Mouse (Mus musculus) neural tube, embryonic 12.5 days (tissue): Measurements from ENCODE around the gene Nkd1. TPM values are rescaled to one million over a fixed set of nuclear protein-coding genes. Genes with fewer than 3 reads are reported as not detected.

Source experiments
- ATAC-seq: fragments of 200-750 bp; cut with Nextera tagmentation; 2 replicates; pipeline ENCODE4 v1.8.0; 2017; ENCODE audit warnings: low read depth, mild to moderate bottlenecking, moderate TSS enrichment, moderate library complexity; ENCODE audit not compliant: low FRiP score
- H3K27ac ChIP-seq: fragments of 300-500 bp; sonication (generic); 2 replicates; pipeline ENCODE4 v1.5.1; 2016
- H3K27me3 ChIP-seq: fragments of 300-500 bp; sonication (generic); replicated peaks from 2 replicates; pipeline ENCODE4 v1.6.1; 2016; ENCODE audit warnings: mild to moderate bottlenecking
- H3K36me3 ChIP-seq: fragments of 300-500 bp; sonication (generic); 2 replicates; pipeline ENCODE4 v1.6.1; 2016; ENCODE audit warnings: mild to moderate bottlenecking
- H3K4me1 ChIP-seq: fragments of 300-500 bp; sonication (generic); 2 replicates; pipeline ENCODE4 v1.6.1; 2016
- H3K4me2 ChIP-seq: fragments of 300-500 bp; sonication (generic); replicated peaks from 2 replicates; pipeline ENCODE4 v1.6.1; 2016; ENCODE audit warnings: mild to moderate bottlenecking
- H3K4me3 ChIP-seq: fragments of 300-500 bp; sonication (generic); 2 replicates; pipeline ENCODE4 v1.5.1; 2016
- H3K9ac ChIP-seq: fragments of 300-500 bp; sonication (generic); 2 replicates; pipeline ENCODE4 v1.6.1; 2016; ENCODE audit warnings: mild to moderate bottlenecking
- H3K9me3 ChIP-seq: fragments of 300-500 bp; sonication (generic); 2 replicates; pipeline ENCODE4 v1.6.1; 2016; ENCODE audit warnings: mild to moderate bottlenecking
- WGBS: fragments of 180-500 bp; shearing (Covaris S2); methylation state at CpG from one replicate; pipeline ENCODE4 v1.1.7; 2016; 5-methylcytosine and 5-hydroxymethylcytosine counted together
- polyA plus RNA-seq: library from polyadenylated mRNA; unstranded; fragments of >200 nt; fragmentation: Nextera tagmentation; extraction: Ambion mirVana; gene quantifications from 2 replicates; pipeline ENCODE4 v1.2.1, GENCODE M21; 2016

Gene Nkd1
- polyA plus RNA-seq, 1 experiment from 2014 or later: 84.5 TPM

- Histone ChIP-seq H3K4me3 (peak overlapping the region; percentile 30), H3K4me2 (peak overlapping the region; percentile 64), H3K4me1 (peaks cover 23% of the 10 kb centered on the region), H3K36me3 (no peaks in the 10 kb centered on the region), H3K27me3 (no peaks in the 10 kb centered on the region), H3K9ac (peak overlapping the region; percentile 30; the same call in 1 of the 2 replicates), H3K27ac (no peak overlapping the region), H3K9me3 (0 out of 2 replicates have a peak, but pooled peaks cover 5% of the 10 kb centered on the region)
- ATAC-seq: peak; percentile 91
- 6% methylated on average over 20 of the region's 20 CpGs for WGBS
Measured at GRCm38 (mm10) chr8:88604065-88605038, 83.2 kb downstream of the Nkd1 start.

GRCm38 (mm10) chr8:88605361-88606040 is 84.3 kb downstream of the Nkd1 start:
- Histone ChIP-seq H3K4me2 (no peak overlapping the region), H3K9me3 (0 out of 2 replicates have a peak, but pooled peaks cover 5% of the 10 kb centered on the region), H3K36me3 (no peaks in the 10 kb centered on the region), H3K9ac (no peak overlapping the region), H3K4me1 (peaks cover 23% of the 10 kb centered on the region), H3K27ac (no peak overlapping the region), H3K4me3 (no peak overlapping the region), H3K27me3 (no peaks in the 10 kb centered on the region)
- 51% methylated on average over 13 of the region's 13 CpGs for WGBS
- ATAC-seq: no peak

GRCm38 (mm10) chr8:88609036-88609435 is 87.9 kb downstream of the Nkd1 start:
- H3K4me1 ChIP-seq: peaks cover 13% of the 10 kb centered on the region
- no peak overlapping the region for H3K4me3 ChIP-seq
- H3K4me2 ChIP-seq: no peak overlapping the region
- H3K27ac ChIP-seq: no peak overlapping the region
- no peak overlapping the region for H3K9ac ChIP-seq
- H3K27me3 ChIP-seq: no peaks in the 10 kb centered on the region
- H3K36me3 ChIP-seq: no peaks in the 10 kb centered on the region
- WGBS: 83% methylated on average over 8 of the region's 8 CpGs
- no peaks in the 10 kb centered on the region for H3K9me3 ChIP-seq
- no peak for ATAC-seq

GRCm38 (mm10) chr8:88610271-88610670 is 89.1 kb downstream of the Nkd1 start:
- ATAC-seq: no peak
- H3K36me3 ChIP-seq: no peaks in the 10 kb centered on the region
- no peak overlapping the region for H3K4me2 ChIP-seq
- H3K4me1 ChIP-seq: peaks cover 4% of the 10 kb centered on the region; the same call in 1 of the 2 replicates
- 77% methylated on average over 6 of the region's 6 CpGs for WGBS
- H3K9ac ChIP-seq: no peak overlapping the region
- no peak overlapping the region for H3K4me3 ChIP-seq
- H3K27me3 ChIP-seq: no peaks in the 10 kb centered on the region
- H3K9me3 ChIP-seq: no peaks in the 10 kb centered on the region
- no peak overlapping the region for H3K27ac ChIP-seq

- WGBS: 81% methylated on average over 5 of the region's 5 CpGs
- no peak overlapping the region for H3K27ac ChIP-seq
- H3K4me3 ChIP-seq: no peak overlapping the region
- no peak for ATAC-seq
- no peak overlapping the region for H3K9ac ChIP-seq
- no peaks in the 10 kb centered on the region for H3K27me3 ChIP-seq
- H3K4me1 ChIP-seq: no peaks in the 10 kb centered on the region
- H3K4me2 ChIP-seq: no peak overlapping the region
- no peaks in the 10 kb centered on the region for H3K36me3 ChIP-seq
- H3K9me3 ChIP-seq: no peaks in the 10 kb centered on the region
Measured at GRCm38 (mm10) chr8:88614981-88615380, 93.8 kb downstream of the Nkd1 start.

GRCm38 (mm10) chr8:88618612-88619011 is 97.5 kb downstream of the Nkd1 start:
- WGBS: 75% methylated on average over 5 of the region's 5 CpGs
- no peaks in the 10 kb centered on the region for H3K36me3 ChIP-seq

GRCm38 (mm10) chr8:88619513-88619912 is 98.4 kb downstream of the Nkd1 start:
- Histone ChIP-seq H3K27me3 (no peaks in the 10 kb centered on the region; the same call in 1 of the 2 replicates), H3K9me3 (no peaks in the 10 kb centered on the region), H3K36me3 (no peaks in the 10 kb centered on the region), H3K4me1 (no peaks in the 10 kb centered on the region), H3K4me2 (no peak overlapping the region), H3K4me3 (no peak overlapping the region), H3K9ac (no peak overlapping the region), H3K27ac (no peak overlapping the region)
- WGBS: 70% methylated on average over 3 of the region's 3 CpGs
- no peak for ATAC-seq

More at GRCm38 (mm10) chr8:88618612-88619011, 97.5 kb downstream of the Nkd1 start:
- no peaks in the 10 kb centered on the region for H3K4me1 ChIP-seq
- no peak overlapping the region for H3K4me3 ChIP-seq
- H3K4me2 ChIP-seq: no peak overlapping the region
- no peaks in the 10 kb centered on the region for H3K9me3 ChIP-seq
- H3K9ac ChIP-seq: no peak overlapping the region
- ATAC-seq: no peak
- no peak overlapping the region for H3K27ac ChIP-seq
- H3K27me3 ChIP-seq: no peaks in the 10 kb centered on the region; the same call in 1 of the 2 replicates

- no peak overlapping the region for H3K27ac ChIP-seq
- 62% methylated on average over 5 of the region's 5 CpGs for WGBS
- H3K36me3 ChIP-seq: no peaks in the 10 kb centered on the region
- H3K9ac ChIP-seq: no peak overlapping the region
- ATAC-seq: no peak
- H3K27me3 ChIP-seq: peaks cover 5% of the 10 kb centered on the region
- H3K4me3 ChIP-seq: no peak overlapping the region
- H3K4me2 ChIP-seq: no peak overlapping the region
- no peaks in the 10 kb centered on the region for H3K9me3 ChIP-seq
- no peaks in the 10 kb centered on the region for H3K4me1 ChIP-seq
Measured at GRCm38 (mm10) chr8:88620931-88621330, 99.8 kb downstream of the Nkd1 start.

GRCm38 (mm10) chr8:88621408-88621807 is 100.3 kb downstream of the Nkd1 start:
- no peak overlapping the region for H3K4me3 ChIP-seq
- no peak overlapping the region for H3K9ac ChIP-seq
- no peaks in the 10 kb centered on the region for H3K4me1 ChIP-seq
- no peaks in the 10 kb centered on the region for H3K9me3 ChIP-seq
- H3K4me2 ChIP-seq: no peak overlapping the region
- H3K27me3 ChIP-seq: peaks cover 8% of the 10 kb centered on the region
- ATAC-seq: no peak
- no peaks in the 10 kb centered on the region for H3K36me3 ChIP-seq
- H3K27ac ChIP-seq: no peak overlapping the region
- under 1% methylated on average over 8 of the region's 8 CpGs for WGBS

- ATAC-seq: no peak
- Histone ChIP-seq H3K9me3 (no peaks in the 10 kb centered on the region), H3K4me1 (peaks cover 7% of the 10 kb centered on the region; the same call in 1 of the 2 replicates), H3K4me2 (no peak overlapping the region), H3K4me3 (no peak overlapping the region), H3K27me3 (peaks cover 18% of the 10 kb centered on the region), H3K9ac (no peak overlapping the region), H3K27ac (no peak overlapping the region), H3K36me3 (no peaks in the 10 kb centered on the region)
- WGBS: 63% methylated on average over 3 of the region's 3 CpGs
Measured at GRCm38 (mm10) chr8:88623351-88623750, 102.2 kb downstream of the Nkd1 start.

GRCm38 (mm10) chr8:88624276-88624675 is 103.1 kb downstream of the Nkd1 start:
- Histone ChIP-seq H3K36me3 (no peaks in the 10 kb centered on the region), H3K9me3 (no peaks in the 10 kb centered on the region), H3K27ac (no peak overlapping the region), H3K4me3 (no peak overlapping the region), H3K4me1 (peaks cover 8% of the 10 kb centered on the region; the same call in 1 of the 2 replicates), H3K27me3 (peaks cover 25% of the 10 kb centered on the region), H3K4me2 (no peak overlapping the region), H3K9ac (no peak overlapping the region)
- no peak for ATAC-seq
- 83% methylated on average over 3 of the region's 3 CpGs for WGBS

- Histone ChIP-seq H3K4me1 (peaks cover 8% of the 10 kb centered on the region; the same call in 1 of the 2 replicates), H3K4me3 (no peak overlapping the region), H3K27ac (no peak overlapping the region), H3K36me3 (no peaks in the 10 kb centered on the region), H3K9me3 (no peaks in the 10 kb centered on the region), H3K4me2 (no peak overlapping the region), H3K9ac (no peak overlapping the region), H3K27me3 (peaks cover 25% of the 10 kb centered on the region)
- WGBS: 76% methylated on average over 3 of the region's 3 CpGs
- no peak for ATAC-seq
Measured at GRCm38 (mm10) chr8:88626433-88626832, 105.3 kb downstream of the Nkd1 start.
